Mouse (Mus musculus) gastrocnemius, adult 2 months (tissue): ENCODE measurements around the gene Gm11034. TPM values are rescaled to one million over a fixed set of nuclear protein-coding genes. Genes with fewer than 3 reads are reported as not detected.

Source experiments
- DNase-seq: peaks from one replicate; pipeline ENCODE4 v3.0.0; 2022
- H3K27ac ChIP-seq: fragments of 200-600 bp; 2 replicates; pipeline ENCODE4 v1.8.1; 2022; ENCODE audit warnings: mild to moderate bottlenecking
- H3K4me3 ChIP-seq: fragments of 200-600 bp; 2 replicates; pipeline ENCODE4 v1.8.1; 2022; ENCODE audit warnings: mild to moderate bottlenecking, moderate library complexity
- CTCF ChIP-seq: fragments of 200-600 bp; IDR thresholded peaks from 2 replicates; pipeline ENCODE4 v1.8.1; 2022; ENCODE audit warnings: antibody characterized with exemption, mild to moderate bottlenecking, moderate library complexity
- intact Hi-C: fragments of 180-260 bp; cut with DNase I; formaldehyde crosslinking; loops from one replicate; pipeline ENCODE4 v1.15.1; 2025
- total RNA-seq, 2 experiments: library from RNA; stranded (reverse); gene quantifications; 2 replicates each; pipeline ENCODE4 v1.2.3; 2021

Gm11034 gene
- total RNA-seq, 2 experiments from 2014 or later: not detected

DNA sequence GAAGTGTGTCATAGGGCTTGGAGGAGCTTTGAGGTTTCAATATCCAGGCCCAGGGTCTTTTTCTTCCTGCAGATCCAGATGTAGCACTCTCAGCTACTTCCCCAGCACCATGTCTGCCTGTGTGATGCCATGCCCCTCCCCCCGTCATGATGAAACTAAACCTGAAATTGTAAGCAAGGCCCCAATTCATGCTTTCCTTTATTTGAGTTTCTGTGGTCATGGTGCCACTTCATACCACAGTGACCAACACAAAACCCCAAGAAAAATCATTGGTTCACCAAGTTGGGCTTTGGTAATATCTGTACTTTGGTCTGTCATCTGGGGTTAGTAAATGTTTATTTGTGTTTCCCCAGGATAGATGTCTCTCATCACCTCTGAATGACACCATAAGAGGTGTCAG, 4.9 kb downstream of the Gm11034 start:
- intact Hi-C loops: no loop called here
- DNase-seq: no peak
- no peak for TF ChIP-seq CTCF
- no peak overlapping the region for H3K4me3 ChIP-seq
- no peak overlapping the region for H3K27ac ChIP-seq

DNA sequence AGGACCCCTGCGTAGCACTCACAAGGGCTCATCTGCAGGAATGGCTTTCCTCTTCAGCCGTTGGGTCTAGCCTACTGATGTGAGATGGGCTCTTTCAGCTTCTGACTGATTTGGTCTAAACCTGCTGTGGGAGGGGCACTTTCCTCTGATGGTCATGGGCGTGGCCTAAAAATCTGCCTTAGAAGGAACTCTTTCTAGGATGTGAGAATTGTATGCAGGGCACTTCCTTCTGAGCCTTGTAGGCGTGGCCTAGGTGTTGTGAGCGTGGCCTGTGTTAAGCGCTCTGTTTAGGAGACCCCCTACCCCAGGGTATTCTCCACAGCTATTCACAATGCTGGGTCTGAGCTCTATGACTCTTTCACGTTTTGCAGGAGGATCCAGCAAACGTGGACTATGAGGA, 15.4 kb downstream of the Gm11034 start:
- intact Hi-C loops: no loop called here
- DNase-seq: no peak
- TF ChIP-seq CTCF: no peak
- H3K4me3 ChIP-seq: no peak overlapping the region
- H3K27ac ChIP-seq: no peak overlapping the region

DNA sequence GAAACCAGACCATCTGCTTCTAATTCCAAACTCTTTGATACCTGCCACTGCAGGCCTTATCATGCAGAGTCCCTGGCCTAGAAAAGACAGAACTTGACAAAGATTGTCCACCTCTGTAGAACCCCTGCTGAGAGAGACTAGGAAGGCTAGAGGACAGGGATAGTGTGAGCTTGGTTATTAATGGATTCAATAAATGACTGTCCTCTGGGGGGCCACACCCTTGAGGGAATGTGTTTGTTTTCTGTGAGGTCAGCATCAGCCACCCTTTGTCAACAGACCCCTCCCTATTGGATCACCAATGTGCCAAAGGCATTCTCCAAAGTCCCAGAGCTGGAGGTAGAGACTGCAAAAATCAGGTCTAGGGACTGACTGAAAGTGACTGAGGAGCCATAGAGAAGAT, 21.4 kb downstream of the Gm11034 start:
- DNase-seq: no peak
- TF ChIP-seq CTCF: no peak
- intact Hi-C loops: no loop called here

DNA sequence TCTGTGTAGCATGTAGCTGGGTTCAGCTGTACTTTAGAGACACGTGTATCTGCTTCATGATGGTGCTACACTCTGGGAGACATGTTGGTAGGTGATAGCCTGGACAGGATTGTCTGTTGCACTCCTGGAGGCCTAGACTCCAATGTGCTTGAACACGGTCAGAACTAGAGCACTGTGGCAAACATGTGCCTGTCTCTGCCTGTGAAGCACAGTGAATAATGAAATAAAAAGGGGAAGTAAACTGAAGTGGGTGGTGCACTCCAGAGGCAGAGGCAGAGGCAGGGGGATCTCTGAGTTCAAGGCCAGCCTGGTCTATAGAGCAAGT, 23.3 kb downstream of the Gm11034 start:
- no peak for DNase-seq
- no peak overlapping the region for H3K27ac ChIP-seq
- no peak overlapping the region for H3K4me3 ChIP-seq
- intact Hi-C loops: no loop called here
- TF ChIP-seq CTCF: no peak

More for the DNA sequence above, 21.4 kb downstream of the Gm11034 start:
- H3K4me3 ChIP-seq: no peak overlapping the region
- H3K27ac ChIP-seq: no peak overlapping the region

DNA sequence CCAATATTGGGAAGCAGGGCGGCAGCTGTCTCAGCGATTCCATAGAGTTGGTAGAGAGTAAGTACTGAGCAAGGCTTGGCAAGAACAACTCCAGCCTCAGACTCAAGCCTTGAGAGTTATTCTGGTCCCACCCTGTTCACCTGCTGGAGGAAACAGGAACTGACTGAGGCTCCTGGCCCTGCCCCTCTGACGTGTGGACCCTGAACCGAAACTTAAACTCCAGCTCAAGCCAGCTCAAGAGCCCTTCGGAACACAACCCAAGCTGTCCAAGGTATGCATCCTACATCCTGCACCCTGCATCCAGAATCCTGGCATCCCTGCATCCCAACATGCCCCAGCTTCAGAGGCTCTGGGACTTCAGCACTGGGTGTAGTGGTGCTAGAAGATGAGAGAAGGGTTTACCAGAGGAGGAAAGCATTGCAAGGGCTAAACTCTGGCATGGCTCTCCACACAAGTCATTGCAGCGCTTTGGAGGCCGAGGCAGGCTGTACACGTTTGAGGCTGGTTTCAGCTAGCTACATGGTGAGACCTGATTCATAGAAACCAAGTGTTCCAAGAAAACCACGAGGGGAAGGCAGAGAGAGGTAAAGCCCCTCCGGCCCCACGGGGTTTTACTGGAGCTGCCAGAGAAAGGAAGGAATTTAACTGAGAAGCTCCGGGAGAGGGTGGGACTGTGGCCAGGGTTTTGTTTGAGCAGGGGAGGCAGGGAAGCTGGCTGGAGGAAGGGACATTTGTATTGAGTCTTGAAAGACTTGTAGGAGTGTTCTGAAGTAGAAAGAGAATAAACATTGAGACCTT, 23.8 kb downstream of the Gm11034 start, which contains the start of gene Hsh2d:
Hsh2d (plus strand) TSS at position 222 of the 798 bp plus-strand sequence.
- no peak for DNase-seq
- H3K4me3 ChIP-seq: no peak within 1 kb of the TSS
- intact Hi-C loops: no loop called here
- TF ChIP-seq CTCF: no peak
- no peak within 1 kb of the TSS for H3K27ac ChIP-seq

DNA sequence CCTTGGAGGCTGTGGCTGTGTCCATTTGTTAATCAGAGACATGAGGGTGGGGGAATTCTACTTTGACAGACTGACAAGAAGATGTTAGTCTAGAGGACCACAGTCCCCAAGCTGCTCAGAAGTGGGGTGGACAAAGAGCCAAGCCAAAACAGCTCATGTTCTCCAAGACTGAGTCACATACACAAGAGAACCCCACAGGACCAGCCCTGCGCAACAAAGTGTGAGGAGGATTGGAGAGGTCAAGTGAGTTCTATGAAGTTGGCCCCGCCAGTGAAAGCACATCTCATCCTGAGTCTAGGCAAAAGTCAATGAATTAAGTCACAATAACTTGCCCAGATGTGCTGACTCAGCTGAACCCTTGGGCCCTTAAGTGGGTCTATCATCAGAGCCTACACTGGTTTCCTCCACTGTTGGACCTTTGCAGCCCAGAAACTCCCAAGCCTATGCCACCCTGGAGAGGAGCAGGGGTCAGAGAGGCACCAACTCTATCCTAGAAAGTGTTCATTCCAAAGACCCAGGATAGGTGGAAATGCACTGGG, 25.6 kb downstream of the Gm11034 start:
- Histone ChIP-seq H3K4me3 (no peak overlapping the region), H3K27ac (no peak overlapping the region)
- intact Hi-C loops: no loop called here
- DNase-seq: peak; percentile 42
- no peak for TF ChIP-seq CTCF

DNA sequence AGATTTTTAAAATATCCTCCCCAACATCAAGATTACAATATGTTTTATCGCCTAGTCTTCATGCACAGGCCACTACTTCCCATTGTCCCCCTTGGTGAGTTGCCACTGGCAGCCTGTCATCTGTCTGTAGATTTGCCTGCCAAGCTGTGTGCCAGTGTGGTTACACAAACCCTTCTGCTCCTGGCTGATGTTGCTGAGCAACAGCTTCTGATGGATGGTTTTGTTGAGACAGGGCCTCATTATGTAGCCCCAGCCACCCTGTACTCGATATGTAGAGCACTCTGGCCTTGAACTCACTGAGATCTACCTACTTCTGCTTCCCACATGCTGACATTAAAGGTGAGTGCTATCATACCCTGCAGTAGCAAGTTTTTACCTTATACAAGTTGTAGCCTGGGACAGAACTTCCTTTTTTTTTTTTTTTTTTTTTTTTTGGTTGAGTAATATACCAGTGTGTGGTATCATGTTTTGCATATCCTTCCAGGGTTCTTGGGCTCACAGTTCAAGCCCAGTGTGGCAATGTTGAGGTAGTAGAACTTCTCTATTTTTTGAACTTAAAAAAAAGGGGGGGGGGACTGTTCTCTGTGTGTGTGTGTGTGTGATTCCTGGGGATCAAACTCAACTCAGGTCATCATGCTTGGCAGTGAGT, 29.8 kb downstream of the Gm11034 start:
- intact Hi-C loops: no loop called here
- TF ChIP-seq CTCF: no peak

DNA sequence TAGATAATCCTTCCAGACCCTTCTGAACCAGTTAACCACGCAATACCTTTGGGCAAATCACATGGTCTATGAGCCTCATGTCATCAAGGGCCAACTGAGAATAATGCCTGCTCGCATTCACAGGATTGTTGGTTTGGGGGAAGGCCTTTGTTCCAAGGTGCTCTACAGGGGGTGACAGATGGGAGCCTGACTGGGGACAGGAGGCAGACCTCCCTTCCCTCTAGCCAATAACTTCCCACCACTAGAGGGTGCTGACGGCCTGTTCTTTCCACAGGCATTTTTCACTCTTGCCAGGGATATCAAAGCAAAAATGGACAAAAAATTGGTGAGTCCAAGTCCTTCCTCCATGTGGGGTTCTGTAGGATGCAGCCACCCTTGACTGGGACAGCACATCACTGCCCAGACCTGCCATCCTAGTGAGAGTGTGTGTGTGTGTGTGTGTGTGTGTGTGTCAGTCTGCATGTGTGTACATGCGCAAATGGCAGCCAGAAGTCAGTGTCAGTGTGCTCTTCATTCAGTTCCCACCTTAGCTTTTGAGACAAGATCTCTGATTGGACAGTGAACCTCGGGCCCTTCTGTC, 36.0 kb downstream of the Gm11034 start:
- TF ChIP-seq CTCF: peak; percentile 83
- Histone ChIP-seq H3K27ac (no peak overlapping the region), H3K4me3 (no peak overlapping the region)
- intact Hi-C loops: loop anchor here (5.0 kb wide), 1 partner anchor 45 kb away; no protein-coding TSS in a partner anchor
- peak; percentile 74 for DNase-seq

More for the DNA sequence above, 29.8 kb downstream of the Gm11034 start:
- no peak overlapping the region for H3K27ac ChIP-seq
- no peak for DNase-seq
- no peak overlapping the region for H3K4me3 ChIP-seq

DNA sequence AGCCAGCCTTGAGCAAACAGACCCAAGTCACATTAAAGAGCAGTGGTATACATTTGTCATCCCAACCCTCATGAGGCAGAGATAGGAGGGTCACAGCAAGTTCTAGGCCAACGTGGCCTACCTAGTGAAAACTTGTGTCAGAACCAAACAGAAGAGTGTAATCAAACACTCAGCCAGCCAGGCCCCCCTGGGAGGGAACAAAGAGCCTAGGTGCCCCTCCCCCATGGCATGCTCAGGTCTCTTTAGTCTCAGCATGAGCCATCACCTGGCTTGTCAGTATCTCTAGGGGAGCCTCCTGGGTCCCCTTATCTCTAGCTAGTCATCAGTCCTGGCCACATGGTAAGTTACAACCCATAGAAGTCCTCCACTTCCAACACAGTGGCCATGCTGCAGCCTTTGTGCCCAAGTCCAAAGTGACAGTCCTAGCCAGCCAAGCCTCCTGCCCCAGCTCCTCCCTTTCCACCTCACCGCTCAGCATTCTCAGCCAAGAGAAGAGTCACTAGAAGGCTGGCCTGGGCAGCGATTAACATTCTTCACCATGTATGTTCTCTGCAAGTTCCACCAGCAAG, 43.7 kb downstream of the Gm11034 start:
- DNase-seq: no peak
- Histone ChIP-seq H3K4me3 (no peak overlapping the region), H3K27ac (no peak overlapping the region)
- no peak for TF ChIP-seq CTCF
- intact Hi-C loops: no loop called here

DNA sequence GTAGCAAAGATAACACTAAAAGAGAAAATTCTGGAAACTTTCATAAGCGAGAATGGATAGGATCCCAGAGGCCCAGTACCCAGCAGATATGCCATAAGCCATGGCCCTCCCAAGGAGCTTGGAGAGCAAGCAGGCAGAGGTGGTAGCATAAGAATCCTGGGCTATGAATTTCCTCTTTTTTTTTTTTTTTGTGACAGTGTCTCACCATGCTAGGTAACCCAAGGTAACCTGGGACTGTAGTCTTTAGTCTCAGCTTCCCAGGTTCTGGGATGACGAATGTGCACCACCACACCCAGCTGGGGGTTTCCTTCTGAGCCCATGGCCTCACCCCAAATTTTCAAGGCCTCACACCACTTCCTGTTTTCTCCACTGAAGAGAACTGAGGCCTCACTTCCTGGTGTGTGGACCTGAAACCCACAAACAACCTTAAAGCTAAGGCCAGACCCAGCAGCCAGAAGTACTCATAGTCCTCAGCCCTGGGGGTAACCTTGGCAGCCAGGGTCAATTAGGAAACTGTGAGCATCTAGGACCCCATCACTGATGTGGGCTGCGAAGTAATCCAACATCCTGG, 44.3 kb downstream of the Gm11034 start:
- no peak for DNase-seq
- no peak overlapping the region for H3K27ac ChIP-seq
- intact Hi-C loops: no loop called here
- H3K4me3 ChIP-seq: no peak overlapping the region
- TF ChIP-seq CTCF: no peak

Other genes starting within 250 kb of the Gm11034 start
- gene Cyp4f18, start 204.0 kb downstream of the Gm11034 start, total RNA-seq: under 1 TPM; 0.31 to 0.47 TPM
- not detected for gene Olfr372, start 172.4 kb downstream of the Gm11034 start, total RNA-seq
- gene Olfr373, start 130.5 kb downstream of the Gm11034 start, total RNA-seq: not detected
- gene Olfr374, start 106.6 kb downstream of the Gm11034 start, total RNA-seq: not detected
- 10 to 100 TPM; 22.2 to 44.0 TPM for gene Tpm4, start 78.7 kb downstream of the Gm11034 start, total RNA-seq
- gene Rab8a, start 52.4 kb downstream of the Gm11034 start, total RNA-seq: 10 to 100 TPM; 10.4 to 11.4 TPM
- not detected for gene Hsh2d, start 24.0 kb downstream of the Gm11034 start, total RNA-seq
- not detected for gene Cib3, start 799 bp downstream of the Gm11034 start, total RNA-seq
- gene Fam32a, start 6.1 kb upstream of the Gm11034 start, total RNA-seq: 1 to 10 TPM; 7.8 to 9.5 TPM
- gene Ap1m1, start 26.4 kb upstream of the Gm11034 start, total RNA-seq: 10 to 100 TPM; 25.8 to 26.0 TPM
- 1 to 10 TPM; 2.8 to 4.8 TPM for gene Gm10282, start 91.6 kb upstream of the Gm11034 start, total RNA-seq
- gene Klf2, start 105.4 kb upstream of the Gm11034 start, total RNA-seq: 10 to 100 TPM in 1 of 2 experiments, 1 to 10 TPM in 1; 9.1 to 38.9 TPM
- 10 to 100 TPM; 25.5 to 27.5 TPM for gene Eps15l1, start 207.8 kb upstream of the Gm11034 start, total RNA-seq
- 1 to 10 TPM; 3.1 to 4.2 TPM for gene Calr3, start 230.2 kb upstream of the Gm11034 start, total RNA-seq
- gene 1700030K09Rik, start 230.2 kb upstream of the Gm11034 start, total RNA-seq: 1 to 10 TPM; 3.3 to 4.8 TPM